Mouse (Mus musculus): ENCODE measurements around the gene Gm49403. TPM values are rescaled to one million over a fixed set of nuclear protein-coding genes. Genes with fewer than 3 reads are reported as not detected.
"Not testable (repeated sequence)": the region's sequence is repeated elsewhere in the genome, so short reads cannot be mapped to it uniquely, and the experiment has no call there.

Gm49403 gene
- polyA plus RNA-seq, 1 experiment from 2014 or later = not detected

- whole genome bisulfite sequencing = 87% methylated on average over 6 of the region's 6 CpGs
- no peaks in the 10 kb centered on the region for H3K9me3 ChIP-seq (ENCODE audit: control insufficient read depth, low read length)
- H3K27ac ChIP-seq (ENCODE audit: low read depth, low read length) = no peak overlapping the region
- no peaks in the 10 kb centered on the region for H3K36me3 ChIP-seq (ENCODE audit: control insufficient read depth, insufficient read depth, low read length)
- no peak overlapping the region for H3K9ac ChIP-seq (ENCODE audit: low read length)
- no peak overlapping the region for H3K4me2 ChIP-seq (ENCODE audit: low read depth)
- H3K4me1 ChIP-seq (ENCODE audit: control insufficient read depth, insufficient read depth, low read length) = no peaks in the 10 kb centered on the region
- no peak for ATAC-seq (ENCODE audit: insufficient read depth, low FRiP score, low TSS enrichment)
- H3K27me3 ChIP-seq (ENCODE audit: control insufficient read depth, insufficient read depth, low read length) = no peaks in the 10 kb centered on the region
- no peak overlapping the region for H3K4me3 ChIP-seq (ENCODE audit: low read depth, low read length)
- no peak for DNase-seq (ENCODE audit: low spot score)
Observed at GRCm38 (mm10) chr19:8864265-8864664, 19.5 kb upstream of the Gm49403 start.

- not testable (repeated sequence) for DNase-seq (ENCODE audit: low spot score); H3K9me3 ChIP-seq (ENCODE audit: control insufficient read depth, low read length); H3K27me3 ChIP-seq (ENCODE audit: control insufficient read depth, insufficient read depth, low read length); ATAC-seq (ENCODE audit: insufficient read depth, low FRiP score, low TSS enrichment); H3K4me1 ChIP-seq (ENCODE audit: control insufficient read depth, insufficient read depth, low read length); H3K27ac ChIP-seq (ENCODE audit: low read depth, low read length); H3K4me3 ChIP-seq (ENCODE audit: low read depth, low read length); H3K4me2 ChIP-seq (ENCODE audit: low read depth)
- Histone ChIP-seq H3K9ac (ENCODE audit: low read length) (0 out of 2 replicates have a peak overlapping the region, but pooled peaks have one; percentile 44), H3K36me3 (ENCODE audit: control insufficient read depth, insufficient read depth, low read length) (peaks cover 12% of the 10 kb centered on the region)
- 81% methylated on average over 3 of the region's 3 CpGs for WGBS
Observed at GRCm38 (mm10) chr19:8870381-8870780, 13.3 kb upstream of the Gm49403 start.

GRCm38 (mm10) chr19:8870838-8871237 is 12.9 kb upstream of the Gm49403 start:
- Histone ChIP-seq H3K27me3 (ENCODE audit: control insufficient read depth, insufficient read depth, low read length) (no peaks in the 10 kb centered on the region), H3K4me2 (ENCODE audit: low read depth) (peak overlapping the region; percentile 72), H3K4me1 (ENCODE audit: control insufficient read depth, insufficient read depth, low read length) (peaks cover 6% of the 10 kb centered on the region), H3K4me3 (ENCODE audit: low read depth, low read length) (peak overlapping the region; percentile 100), H3K27ac (ENCODE audit: low read depth, low read length) (no peak overlapping the region; the same call in 1 of the 2 replicates), H3K9me3 (ENCODE audit: control insufficient read depth, low read length) (no peaks in the 10 kb centered on the region), H3K36me3 (ENCODE audit: control insufficient read depth, insufficient read depth, low read length) (peaks cover 14% of the 10 kb centered on the region), H3K9ac (ENCODE audit: low read length) (peak overlapping the region; percentile 44)
- 67% methylated on average over 9 of the region's 9 CpGs for WGBS
- peak; percentile 48; the same call in 1 of the 2 replicates for ATAC-seq (ENCODE audit: insufficient read depth, low FRiP score, low TSS enrichment)
- DNase-seq (ENCODE audit: low spot score) = no peak

- peak; percentile 95 for DNase-seq (ENCODE audit: low spot score)
Observed at GRCm38 (mm10) chr19:8871267-8872186, 12.2 kb upstream of the Gm49403 start, which contains the start of gene Ubxn1. Ubxn1 (plus strand) TSS chr19:8871496.

GRCm38 (mm10) chr19:8872266-8872840 is 11.4 kb upstream of the Gm49403 start:
- WGBS = 86% methylated on average over 10 of the region's 10 CpGs
- no peak overlapping the region for H3K27ac ChIP-seq (ENCODE audit: low read depth, low read length)

More at GRCm38 (mm10) chr19:8871267-8872186, 12.2 kb upstream of the Gm49403 start, which contains the start of gene Ubxn1:
- Histone ChIP-seq H3K4me3 (ENCODE audit: low read depth, low read length) (peak within 1 kb of the TSS; percentile 100), H3K4me1 (ENCODE audit: control insufficient read depth, insufficient read depth, low read length) (peaks cover 6% of the 10 kb centered on the region), H3K27ac (ENCODE audit: low read depth, low read length) (peak within 1 kb of the TSS; percentile 70), H3K36me3 (ENCODE audit: control insufficient read depth, insufficient read depth, low read length) (peaks cover 14% of the 10 kb centered on the region), H3K9me3 (ENCODE audit: control insufficient read depth, low read length) (no peaks in the 10 kb centered on the region), H3K27me3 (ENCODE audit: control insufficient read depth, insufficient read depth, low read length) (no peaks in the 10 kb centered on the region), H3K4me2 (ENCODE audit: low read depth) (peak within 1 kb of the TSS; percentile 72), H3K9ac (ENCODE audit: low read length) (peak within 1 kb of the TSS; percentile 93)
- under 1% methylated on average over 59 of the region's 59 CpGs for WGBS
- ATAC-seq (ENCODE audit: insufficient read depth, low FRiP score, low TSS enrichment) = peak; percentile 98

GRCm38 (mm10) chr19:8875031-8875430 is 8.7 kb upstream of the Gm49403 start:
- Histone ChIP-seq H3K4me2 (ENCODE audit: low read depth) (no peak overlapping the region), H3K27me3 (ENCODE audit: control insufficient read depth, insufficient read depth, low read length) (no peaks in the 10 kb centered on the region), H3K9ac (ENCODE audit: low read length) (no peak overlapping the region), H3K36me3 (ENCODE audit: control insufficient read depth, insufficient read depth, low read length) (peaks cover 14% of the 10 kb centered on the region), H3K27ac (ENCODE audit: low read depth, low read length) (no peak overlapping the region), H3K4me1 (ENCODE audit: control insufficient read depth, insufficient read depth, low read length) (peaks cover 10% of the 10 kb centered on the region), H3K4me3 (ENCODE audit: low read depth, low read length) (no peak overlapping the region), H3K9me3 (ENCODE audit: control insufficient read depth, low read length) (no peaks in the 10 kb centered on the region)
- DNase-seq (ENCODE audit: low spot score) (no peak), ATAC-seq (ENCODE audit: insufficient read depth, low FRiP score, low TSS enrichment) (no peak)
- WGBS = 94% methylated on average over 7 of the region's 7 CpGs

More at GRCm38 (mm10) chr19:8872266-8872840, 11.4 kb upstream of the Gm49403 start:
- no peaks in the 10 kb centered on the region for H3K27me3 ChIP-seq (ENCODE audit: control insufficient read depth, insufficient read depth, low read length)
- peak overlapping the region; percentile 100 for H3K4me3 ChIP-seq (ENCODE audit: low read depth, low read length)
- H3K4me1 ChIP-seq (ENCODE audit: control insufficient read depth, insufficient read depth, low read length) = peaks cover 6% of the 10 kb centered on the region
- H3K36me3 ChIP-seq (ENCODE audit: control insufficient read depth, insufficient read depth, low read length) = peaks cover 14% of the 10 kb centered on the region
- no peak for DNase-seq (ENCODE audit: low spot score)
- no peaks in the 10 kb centered on the region for H3K9me3 ChIP-seq (ENCODE audit: control insufficient read depth, low read length)
- peak overlapping the region; percentile 72 for H3K4me2 ChIP-seq (ENCODE audit: low read depth)
- ATAC-seq (ENCODE audit: insufficient read depth, low FRiP score, low TSS enrichment) = no peak
- H3K9ac ChIP-seq (ENCODE audit: low read length) = peak overlapping the region; percentile 93

GRCm38 (mm10) chr19:8880311-8881033 is 3.3 kb upstream of the Gm49403 start, which contains the start of gene Uqcc3:
Uqcc3 (minus strand) TSS chr19:8880923.
- 0 out of 2 replicates have a peak, but pooled peaks cover 2% of the 10 kb centered on the region for H3K36me3 ChIP-seq (ENCODE audit: control insufficient read depth, insufficient read depth, low read length)
- DNase-seq (ENCODE audit: low spot score) (peak; percentile 90), ATAC-seq (ENCODE audit: insufficient read depth, low FRiP score, low TSS enrichment) (peak; percentile 94)
- H3K4me1 ChIP-seq (ENCODE audit: control insufficient read depth, insufficient read depth, low read length) = 0 out of 2 replicates have a peak, but pooled peaks cover 6% of the 10 kb centered on the region
- peak within 1 kb of the TSS; percentile 81 for H3K4me2 ChIP-seq (ENCODE audit: low read depth)
- peak within 1 kb of the TSS; percentile 85 for H3K4me3 ChIP-seq (ENCODE audit: low read depth, low read length)
- peak within 1 kb of the TSS; percentile 79 for H3K27ac ChIP-seq (ENCODE audit: low read depth, low read length)
- H3K9ac ChIP-seq (ENCODE audit: low read length) = peak within 1 kb of the TSS; percentile 86
- under 1% methylated on average over 42 of the region's 42 CpGs for WGBS
- no peaks in the 10 kb centered on the region for H3K27me3 ChIP-seq (ENCODE audit: control insufficient read depth, insufficient read depth, low read length)
- H3K9me3 ChIP-seq (ENCODE audit: control insufficient read depth, low read length) = no peaks in the 10 kb centered on the region

GRCm38 (mm10) chr19:8881034-8881392 is 2.7 kb upstream of the Gm49403 start:
- no peak for DNase-seq (ENCODE audit: low spot score)
- no peaks in the 10 kb centered on the region for H3K9me3 ChIP-seq (ENCODE audit: control insufficient read depth, low read length)
- no peak for ATAC-seq (ENCODE audit: insufficient read depth, low FRiP score, low TSS enrichment)
- WGBS = 18% methylated on average over 3 of the region's 3 CpGs
- no peak overlapping the region for H3K27ac ChIP-seq (ENCODE audit: low read depth, low read length)
- peak overlapping the region; percentile 81 for H3K4me2 ChIP-seq (ENCODE audit: low read depth)
- H3K4me1 ChIP-seq (ENCODE audit: control insufficient read depth, insufficient read depth, low read length) = 0 out of 2 replicates have a peak, but pooled peaks cover 6% of the 10 kb centered on the region
- H3K36me3 ChIP-seq (ENCODE audit: control insufficient read depth, insufficient read depth, low read length) = no peaks in the 10 kb centered on the region
- no peaks in the 10 kb centered on the region for H3K27me3 ChIP-seq (ENCODE audit: control insufficient read depth, insufficient read depth, low read length)
- peak overlapping the region; percentile 86; the same call in 1 of the 2 replicates for H3K9ac ChIP-seq (ENCODE audit: low read length)
- peak overlapping the region; percentile 85 for H3K4me3 ChIP-seq (ENCODE audit: low read depth, low read length)

All from neural tube, embryonic 11.5 days (tissue).